Mouse (Mus musculus) CD4-positive, CD25-positive, alpha-beta regulatory T cell, adult 4 months (primary cell): ENCODE data around the gene Runx2. TPM values are rescaled to one million over a fixed set of nuclear protein-coding genes. Genes with fewer than 3 reads are reported as not detected.

ENCODE experiments used
- ATAC-seq: one replicate; pipeline ENCODE4 v1.8.0; 2017
- polyA plus RNA-seq, 2 experiments: library from polyadenylated mRNA; unstranded; fragments of 100-300 nt; shearing (Covaris generic); gene quantifications; one replicate each; pipeline ENCODE4 v1.2.1; 2017

Gene Runx2
- polyA plus RNA-seq, 2 experiments from 2014 or later, result 4.2 to 6.0 TPM

DNA sequence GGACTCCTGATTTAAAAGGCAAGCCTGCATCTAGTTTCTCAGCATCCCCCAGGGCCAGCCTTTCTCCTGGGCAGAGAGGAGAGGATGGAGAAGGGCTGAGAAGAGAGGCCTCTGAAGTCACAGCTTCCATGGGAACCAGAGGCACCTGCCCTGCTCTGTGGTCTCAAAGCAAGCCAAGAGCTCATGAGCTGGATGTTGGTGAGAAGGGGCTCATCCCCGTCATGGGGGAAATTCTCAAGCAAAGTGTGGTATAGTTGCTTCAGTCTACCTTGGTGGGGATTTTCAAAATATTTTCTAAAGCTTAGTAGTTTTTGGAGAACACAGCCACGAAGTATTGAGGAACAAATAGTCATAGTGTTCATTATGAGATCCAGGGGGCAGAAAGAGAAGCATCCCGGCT is 357.9 kb downstream of the Runx2 start:
- no peak for ATAC-seq

GRCm38 (mm10) chr17:44455681-44456600 is 358.7 kb downstream of the Runx2 start:
- peak; percentile 79 for ATAC-seq

DNA sequence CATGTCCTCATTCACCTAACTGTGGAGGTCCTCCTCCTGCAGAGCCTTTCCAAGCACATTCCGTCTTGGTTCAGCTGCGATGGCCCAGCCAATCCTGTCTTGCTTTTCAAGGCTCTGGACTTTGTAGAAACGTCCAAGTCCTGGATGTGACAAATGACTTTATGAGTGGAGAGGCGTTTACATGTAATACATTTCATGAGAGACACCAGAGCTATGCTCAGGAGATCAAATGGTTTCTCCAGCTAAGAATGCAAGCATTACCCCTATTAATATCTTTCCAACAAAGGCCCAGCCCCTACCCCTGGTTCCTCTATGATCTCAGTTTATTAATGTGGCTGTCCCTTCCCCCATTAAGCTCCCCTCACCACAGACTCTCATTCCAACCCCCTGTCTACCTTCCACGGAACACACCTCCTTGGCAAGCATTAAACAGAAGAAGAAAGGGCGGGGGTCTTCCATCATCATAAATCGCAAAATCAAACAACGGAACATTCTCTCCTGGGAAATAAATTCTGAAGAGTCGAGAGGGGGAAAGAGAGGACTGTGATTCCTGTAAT is 364.6 kb downstream of the Runx2 start:
- ATAC-seq, result no peak

Other genes starting within 250 kb of the Runx2 start
- 10 to 100 TPM; 18.0 to 22.0 TPM for gene Supt3, start 37.6 kb downstream of the Runx2 start, polyA plus RNA-seq